Mouse (Mus musculus): Measurements from ENCODE around the gene Heatr1.

GRCm38 (mm10) chr13:12454686-12455390, 60.0 kb downstream of the Heatr1 start:
- TF ChIP-seq CTCF (IDR thresholded peaks at IDR 0.05; ENCODE audit: borderline replicate concordance, insufficient read depth, low read length) (no peak), POLR2A (IDR thresholded peaks at IDR 0.05; ENCODE audit: low read depth, low read length) (no peak)

All from embryonic fibroblast, embryonic 13.5 days (primary cell).